Mouse (Mus musculus) lung, adult 2 months (tissue): ENCODE measurements around the gene Hsh2d. TPM values are rescaled to one million over a fixed set of nuclear protein-coding genes. Genes with fewer than 3 reads are reported as not detected.

ENCODE experiments used
- DNase-seq: peaks from one replicate; pipeline ENCODE4 v3.0.0; 2022
- H3K4me1 ChIP-seq: fragments of 200-500 bp; 2 replicates; pipeline ENCODE4 v1.6.1; 2011; ENCODE audit warnings: low read length; ENCODE audit not compliant: control insufficient read depth, insufficient read depth
- H3K4me3 ChIP-seq: fragments of 200-500 bp; replicated peaks from 2 replicates; pipeline ENCODE3; 2011; ENCODE audit warnings: low read depth, mild to moderate bottlenecking, control low read depth, low read length; ENCODE audit errors: extremely low read depth
- CTCF ChIP-seq: fragments of 200-500 bp; IDR thresholded peaks from 2 replicates; pipeline ENCODE4 v1.5.1; 2011; ENCODE audit warnings: mild to moderate bottlenecking, low read length, control low read depth; ENCODE audit not compliant: insufficient read depth
- POLR2A ChIP-seq: fragments of 200-500 bp; IDR thresholded peaks from 2 replicates; pipeline ENCODE4 v1.6.1; 2011; ENCODE audit warnings: low read depth, mild to moderate bottlenecking, control low read depth, low read length, borderline replicate concordance; ENCODE audit errors: extremely low read depth
- WGBS: fragments of 180-500 bp; shearing (Covaris S2); methylation state at CpG from one replicate; pipeline ENCODE4 v1.1.7; 2018; 5-methylcytosine and 5-hydroxymethylcytosine counted together
- polyA plus RNA-seq: library from polyadenylated mRNA; depleted of rRNA; stranded (reverse); fragments of >200 nt; gene quantifications from 2 replicates; pipeline ENCODE4 v1.2.3, GENCODE M21; 2012; rRNA removed

The Hsh2d gene
- polyA plus RNA-seq, 1 experiment: 1.6 TPM

DNA sequence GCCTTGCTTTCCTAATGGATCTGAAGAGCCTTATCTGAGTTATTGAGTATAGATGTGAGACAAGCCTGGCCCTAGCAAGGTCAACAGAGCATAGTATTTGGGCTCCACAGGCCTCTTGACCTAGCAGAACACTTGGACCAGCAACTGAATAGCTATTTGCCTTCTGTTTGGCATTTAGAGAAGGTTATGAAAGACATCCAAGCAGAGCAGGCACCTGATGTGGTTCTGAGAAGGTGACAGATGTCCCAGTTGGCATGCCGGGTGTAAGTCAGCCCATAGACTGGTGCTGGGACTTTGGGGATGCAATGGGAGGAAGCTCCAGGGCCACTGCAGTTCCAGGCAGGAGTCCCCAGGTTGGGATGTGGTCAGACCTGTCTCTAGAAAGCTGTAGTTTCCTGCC lies 52.8 kb downstream of the Hsh2d start:
- H3K4me3 ChIP-seq: no peak overlapping the region
- H3K4me1 ChIP-seq: peaks cover 4% of the 10 kb centered on the region; the same call in 1 of the 2 replicates
- TF ChIP-seq CTCF (no peak), POLR2A (no peak)
- WGBS: 80% methylated on average over 1 of the region's 1 CpGs
- no peak for DNase-seq

DNA sequence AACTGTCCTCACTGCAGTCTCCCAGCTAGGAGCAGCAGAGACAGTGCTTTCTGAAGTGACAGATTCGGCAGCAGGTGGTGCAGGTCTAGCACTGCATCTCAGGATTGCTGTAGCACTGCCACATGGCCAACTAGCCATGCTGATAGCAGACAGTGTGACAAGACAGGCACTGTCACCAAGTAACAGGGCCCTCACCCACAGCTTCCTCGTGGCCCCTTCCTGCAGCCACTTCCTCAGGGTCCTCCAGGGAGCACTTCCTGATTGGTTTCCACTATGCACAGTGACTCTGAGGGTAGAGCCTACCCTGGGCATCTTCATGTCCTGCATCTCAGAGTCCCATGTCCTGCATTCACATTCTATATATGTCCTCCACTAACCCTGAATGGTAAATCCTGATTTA lies 55.2 kb downstream of the Hsh2d start:
- 51% methylated on average over 2 of the region's 2 CpGs for WGBS
- DNase-seq: no peak
- no peak overlapping the region for H3K4me3 ChIP-seq
- TF ChIP-seq CTCF (no peak), POLR2A (no peak)
- peaks cover 4% of the 10 kb centered on the region; the same call in 1 of the 2 replicates for H3K4me1 ChIP-seq

Other genes with a start within 250 kb of the Hsh2d start
- 3.0 and 5.2 TPM in 2 replicates for gene Zfp961, start 238.6 kb upstream of the Hsh2d start, polyA plus RNA-seq
- 18.2 and 26.4 TPM in 2 replicates for gene Cyp4f18, start 180.0 kb upstream of the Hsh2d start, polyA plus RNA-seq
- gene Olfr372, start 148.4 kb upstream of the Hsh2d start, polyA plus RNA-seq: not detected in 2 replicates
- not detected in 2 replicates for gene Olfr373, start 106.5 kb upstream of the Hsh2d start, polyA plus RNA-seq
- not detected in 2 replicates for gene Olfr374, start 82.6 kb upstream of the Hsh2d start, polyA plus RNA-seq
- gene Tpm4, start 54.7 kb upstream of the Hsh2d start, polyA plus RNA-seq: 139 and 170 TPM in 2 replicates
- gene Rab8a, start 28.4 kb upstream of the Hsh2d start, polyA plus RNA-seq: 39.1 and 67.4 TPM in 2 replicates
- 0.25 TPM in 1 of 2 replicates, not detected in the other for gene Cib3, start 23.2 kb downstream of the Hsh2d start, polyA plus RNA-seq
- gene Gm11034, start 24.0 kb downstream of the Hsh2d start, polyA plus RNA-seq: not detected in 2 replicates
- 35.9 and 50.0 TPM in 2 replicates for gene Fam32a, start 30.1 kb downstream of the Hsh2d start, polyA plus RNA-seq
- gene Ap1m1, start 50.4 kb downstream of the Hsh2d start, polyA plus RNA-seq: 67.5 and 78.6 TPM in 2 replicates
- gene Gm10282, start 115.6 kb downstream of the Hsh2d start, polyA plus RNA-seq: 0.53 and 1.8 TPM in 2 replicates
- gene Klf2, start 129.4 kb downstream of the Hsh2d start, polyA plus RNA-seq: 144 and 340 TPM in 2 replicates
- 35.5 and 48.3 TPM in 2 replicates for gene Eps15l1, start 231.8 kb downstream of the Hsh2d start, polyA plus RNA-seq